Mouse (Mus musculus): ENCODE data around the gene Vmn2r87. TPM values are rescaled to one million over a fixed set of nuclear protein-coding genes. Genes with fewer than 3 reads are reported as not detected.
"Not testable (repeated sequence)": the region's sequence is repeated elsewhere in the genome, so short reads cannot be mapped to it uniquely, and the experiment has no call there.

Gene Vmn2r87
- total RNA-seq (2014; rRNA removed) (not detected in 2 replicates), polyA plus RNA-seq (2012; rRNA removed) (not detected in 2 replicates)

DNA sequence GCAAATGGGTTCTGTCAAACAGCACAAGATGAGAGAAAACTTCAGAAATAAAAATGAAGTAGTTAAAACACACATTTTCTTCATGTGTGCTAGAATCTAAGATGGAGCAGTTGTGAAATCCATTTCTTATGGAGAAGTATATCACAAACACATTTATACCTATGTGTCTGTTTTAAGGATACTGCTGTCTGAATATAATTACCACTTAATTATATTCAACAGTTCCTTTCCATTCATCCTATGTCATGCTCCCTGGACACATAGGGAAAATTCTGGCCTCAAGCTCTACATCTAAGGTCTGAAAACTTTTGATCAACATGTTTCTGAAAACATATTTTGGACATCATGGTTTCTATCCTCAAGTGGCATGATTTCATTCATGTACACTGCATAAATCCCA is at the start of gene Vmn2r87:
Gene Vmn2r87, minus strand, starts transcription at position 101 of the 400 bp plus-strand sequence.
- Histone ChIP-seq H3K36me3 (ENCODE audit: control insufficient read depth, insufficient read depth, low read length) (no peaks in the 10 kb centered on the region), H3K4me1 (ENCODE audit: control insufficient read depth, insufficient read depth, low read length) (no peaks in the 10 kb centered on the region), H3K9ac (ENCODE audit: low read depth, low read length) (no peak within 1 kb of the TSS), H3K79me2 (ENCODE audit: control insufficient read depth, insufficient read depth, low read length) (no peaks in the 10 kb centered on the region), H3K4me3 (ENCODE audit: insufficient read depth, low read depth, low read length) (no peak within 1 kb of the TSS), H3K27me3 (ENCODE audit: control insufficient read depth, insufficient read depth, low read length) (no peaks in the 10 kb centered on the region), H3K27ac (replicated peaks; ENCODE audit: insufficient read depth, low read depth, low read length) (no peak within 1 kb of the TSS)
- TF ChIP-seq POLR2A (IDR thresholded peaks at IDR 0.05; ENCODE audit: extremely low read depth, insufficient read depth, low read length) (no peak), CTCF (IDR thresholded peaks at IDR 0.05; ENCODE audit: low read depth, low read length) (no peak)
- no peak for DNase-seq (ENCODE audit: extremely low read depth, low read depth, low spot score)

DNA sequence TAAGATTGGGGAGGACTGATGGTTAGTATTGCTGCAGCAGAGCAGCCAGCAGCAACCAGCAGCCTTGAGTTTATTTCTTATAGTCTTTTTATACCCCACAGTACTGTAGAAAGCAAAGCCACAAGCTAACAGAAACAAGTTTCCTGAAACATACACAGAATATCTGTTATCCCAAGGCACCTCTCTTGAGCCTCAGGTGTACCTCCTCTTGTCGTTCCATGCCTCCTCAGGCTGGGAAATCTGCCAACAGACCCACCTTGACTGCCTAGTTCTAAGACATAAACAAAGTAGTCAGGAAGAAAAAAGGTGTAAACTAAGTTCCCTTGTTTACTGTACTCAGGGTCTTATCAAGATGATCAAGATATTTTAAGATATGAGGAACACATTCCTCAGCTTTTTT is 47.1 kb upstream of the Vmn2r87 start:
- not testable (repeated sequence) for H3K79me2 ChIP-seq (ENCODE audit: control insufficient read depth, insufficient read depth, low read length); H3K9ac ChIP-seq (ENCODE audit: low read depth, low read length); H3K27ac ChIP-seq (replicated peaks; ENCODE audit: insufficient read depth, low read depth, low read length); H3K4me3 ChIP-seq (ENCODE audit: insufficient read depth, low read depth, low read length); H3K27me3 ChIP-seq (ENCODE audit: control insufficient read depth, insufficient read depth, low read length); DNase-seq (ENCODE audit: extremely low read depth, low read depth, low spot score); H3K4me1 ChIP-seq (ENCODE audit: control insufficient read depth, insufficient read depth, low read length); H3K36me3 ChIP-seq (ENCODE audit: control insufficient read depth, insufficient read depth, low read length)
- 78% methylated on average over 1 of the region's 1 CpGs for WGBS

DNA sequence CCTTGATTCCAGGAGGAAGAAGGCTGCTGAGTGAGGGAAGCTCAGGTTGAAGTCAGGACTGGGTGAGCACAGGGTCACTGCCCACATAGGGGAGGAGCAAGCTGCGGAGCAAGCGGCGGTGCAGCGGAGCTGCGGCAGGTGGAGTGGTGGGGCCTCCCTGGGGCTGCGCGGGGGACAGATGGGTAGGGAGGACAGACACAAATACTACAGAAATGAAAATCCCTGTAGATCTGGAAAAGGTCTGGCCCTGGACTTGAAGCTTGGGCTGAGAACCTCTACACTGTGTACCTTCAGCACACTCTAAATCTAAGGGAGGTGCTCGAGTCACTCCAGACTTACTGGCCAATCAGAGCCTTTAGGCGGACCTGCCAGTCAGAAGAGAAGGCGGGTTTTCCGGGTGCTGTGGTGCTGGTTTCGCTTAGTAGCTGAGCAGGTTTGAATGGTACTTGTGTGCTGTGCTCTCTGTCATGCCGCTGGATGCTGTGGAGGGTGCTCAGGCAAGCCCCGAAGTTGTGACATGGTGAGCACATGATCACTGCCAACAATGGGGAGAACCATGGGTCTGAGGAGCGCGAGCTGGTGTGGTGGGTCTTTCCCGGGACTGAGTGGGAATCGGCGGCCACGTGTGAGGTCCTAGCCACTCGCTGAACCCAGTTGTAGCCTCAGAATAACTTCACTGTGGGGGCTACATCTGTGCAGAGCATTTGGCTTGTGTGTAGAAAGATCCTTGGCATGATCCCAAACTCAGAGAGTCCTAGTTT is 44.9 kb upstream of the Vmn2r87 start:
- Histone ChIP-seq H3K4me3 (ENCODE audit: insufficient read depth, low read depth, low read length) (peak overlapping the region; percentile 71), H3K27ac (replicated peaks; ENCODE audit: insufficient read depth, low read depth, low read length) (peak overlapping the region; percentile 57), H3K9ac (ENCODE audit: low read depth, low read length) (peak overlapping the region; percentile 68)
- 1% methylated on average over 21 of the region's 21 CpGs for WGBS
- H3K36me3 ChIP-seq (ENCODE audit: control insufficient read depth, insufficient read depth, low read length); H3K79me2 ChIP-seq (ENCODE audit: control insufficient read depth, insufficient read depth, low read length); H3K27me3 ChIP-seq (ENCODE audit: control insufficient read depth, insufficient read depth, low read length); H3K4me1 ChIP-seq (ENCODE audit: control insufficient read depth, insufficient read depth, low read length): not testable (repeated sequence)
- TF ChIP-seq POLR2A (IDR thresholded peaks at IDR 0.05; ENCODE audit: extremely low read depth, insufficient read depth, low read length) = 0 out of 2 replicates have a peak, but pooled peaks have one; percentile 12
- peak; percentile 81 for DNase-seq (ENCODE audit: extremely low read depth, low read depth, low spot score)

DNA sequence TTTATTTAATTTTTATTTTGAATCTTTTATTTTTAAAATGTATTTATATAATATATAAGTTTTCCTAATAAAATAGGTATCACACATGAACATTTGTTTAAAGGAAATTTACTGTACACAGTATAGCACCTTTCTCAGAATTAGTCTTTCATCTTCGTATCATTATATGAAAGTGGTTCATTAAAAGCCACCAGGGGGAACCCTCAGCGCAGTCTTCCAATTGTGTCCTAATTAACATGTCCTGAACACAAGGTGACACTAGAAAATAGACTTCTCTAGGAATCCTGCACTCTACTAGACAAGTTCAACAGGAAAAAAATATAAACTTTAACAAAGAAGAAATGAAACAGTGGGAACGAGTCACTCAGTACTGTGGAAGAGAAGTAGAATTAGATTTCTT is 38.9 kb upstream of the Vmn2r87 start:
- WGBS = 62% methylated on average over 3 of the region's 3 CpGs
- no peaks in the 10 kb centered on the region for H3K4me1 ChIP-seq (ENCODE audit: control insufficient read depth, insufficient read depth, low read length)
- peak; percentile 46 for DNase-seq (ENCODE audit: extremely low read depth, low read depth, low spot score)
- no peaks in the 10 kb centered on the region for H3K79me2 ChIP-seq (ENCODE audit: control insufficient read depth, insufficient read depth, low read length)
- H3K36me3 ChIP-seq (ENCODE audit: control insufficient read depth, insufficient read depth, low read length) = no peaks in the 10 kb centered on the region
- no peaks in the 10 kb centered on the region for H3K27me3 ChIP-seq (ENCODE audit: control insufficient read depth, insufficient read depth, low read length)
- TF ChIP-seq CTCF (IDR thresholded peaks at IDR 0.05; ENCODE audit: low read depth, low read length) (0 out of 2 replicates have a peak, but pooled peaks have one; percentile 3), POLR2A (IDR thresholded peaks at IDR 0.05; ENCODE audit: extremely low read depth, insufficient read depth, low read length) (no peak)
- no peak overlapping the region for H3K4me3 ChIP-seq (ENCODE audit: insufficient read depth, low read depth, low read length)
- H3K9ac ChIP-seq (ENCODE audit: low read depth, low read length) = no peak overlapping the region
- no peak overlapping the region for H3K27ac ChIP-seq (replicated peaks; ENCODE audit: insufficient read depth, low read depth, low read length)

DNA sequence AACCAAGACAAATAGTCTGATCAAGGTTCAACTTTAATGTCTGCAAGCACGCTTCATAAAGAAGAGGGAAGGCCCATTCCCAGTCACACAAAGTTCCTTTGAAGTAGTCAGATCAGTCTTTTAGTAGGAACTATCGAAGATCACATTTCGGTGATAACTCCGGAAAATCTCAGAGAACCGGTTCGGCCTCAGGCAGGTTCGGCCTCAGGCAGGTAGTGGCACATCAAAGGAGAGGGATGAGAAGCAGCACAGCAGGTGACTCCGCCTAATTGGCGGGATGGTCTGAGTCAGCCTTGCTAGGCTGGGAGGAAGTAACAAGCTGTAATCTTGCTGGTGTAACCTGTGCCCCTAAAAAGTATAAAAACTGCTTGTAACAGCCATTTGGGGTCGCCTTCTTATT is 30.7 kb upstream of the Vmn2r87 start:
- WGBS = 62% methylated on average over 10 of the region's 10 CpGs
- H3K36me3 ChIP-seq (ENCODE audit: control insufficient read depth, insufficient read depth, low read length) = no peaks in the 10 kb centered on the region
- TF ChIP-seq POLR2A (IDR thresholded peaks at IDR 0.05; ENCODE audit: extremely low read depth, insufficient read depth, low read length) = no peak
- no peak for TF ChIP-seq CTCF (IDR thresholded peaks at IDR 0.05; ENCODE audit: low read depth, low read length)
- no peak overlapping the region for H3K4me3 ChIP-seq (ENCODE audit: insufficient read depth, low read depth, low read length)
- no peak overlapping the region for H3K27ac ChIP-seq (replicated peaks; ENCODE audit: insufficient read depth, low read depth, low read length)
- H3K4me1 ChIP-seq (ENCODE audit: control insufficient read depth, insufficient read depth, low read length) = no peaks in the 10 kb centered on the region
- no peak overlapping the region for H3K9ac ChIP-seq (ENCODE audit: low read depth, low read length)
- H3K27me3 ChIP-seq (ENCODE audit: control insufficient read depth, insufficient read depth, low read length) = no peaks in the 10 kb centered on the region
- no peaks in the 10 kb centered on the region for H3K79me2 ChIP-seq (ENCODE audit: control insufficient read depth, insufficient read depth, low read length)
- no peak for DNase-seq (ENCODE audit: extremely low read depth, low read depth, low spot score)

DNA sequence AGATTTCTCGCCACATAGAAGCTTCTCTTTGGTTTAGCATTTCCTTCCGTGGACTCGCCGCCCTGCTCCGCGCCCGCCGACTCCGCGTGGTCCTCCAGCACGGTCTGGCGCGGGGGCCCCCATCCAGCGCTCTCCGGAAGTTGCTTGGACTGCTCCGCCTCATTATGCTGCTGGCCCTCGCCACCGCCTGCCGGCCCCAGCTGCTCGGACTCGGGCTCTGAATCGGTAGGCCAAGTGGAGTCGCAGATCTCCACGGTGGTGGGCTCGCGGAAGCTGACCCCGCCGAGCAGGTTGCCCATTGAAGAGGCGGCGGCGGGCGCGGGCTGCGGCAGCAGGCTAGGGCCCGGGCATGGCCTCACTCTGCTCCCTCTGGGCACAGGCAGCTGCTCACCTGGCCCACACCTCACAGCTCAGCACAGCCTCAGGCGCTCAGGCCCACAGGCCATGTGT is 26.9 kb downstream of the Vmn2r87 start:
- Histone ChIP-seq H3K9ac (ENCODE audit: low read depth, low read length) (peak overlapping the region; percentile 29; the same call in 1 of the 2 replicates), H3K79me2 (ENCODE audit: control insufficient read depth, insufficient read depth, low read length) (no peaks in the 10 kb centered on the region), H3K4me3 (ENCODE audit: insufficient read depth, low read depth, low read length) (peak overlapping the region; percentile 35; the same call in 1 of the 2 replicates), H3K27ac (replicated peaks; ENCODE audit: insufficient read depth, low read depth, low read length) (no peak overlapping the region), H3K27me3 (ENCODE audit: control insufficient read depth, insufficient read depth, low read length) (no peaks in the 10 kb centered on the region), H3K4me1 (ENCODE audit: control insufficient read depth, insufficient read depth, low read length) (no peaks in the 10 kb centered on the region), H3K36me3 (ENCODE audit: control insufficient read depth, insufficient read depth, low read length) (no peaks in the 10 kb centered on the region)
- no peak for DNase-seq (ENCODE audit: extremely low read depth, low read depth, low spot score)
- TF ChIP-seq POLR2A (IDR thresholded peaks at IDR 0.05; ENCODE audit: extremely low read depth, insufficient read depth, low read length) (no peak), CTCF (IDR thresholded peaks at IDR 0.05; ENCODE audit: low read depth, low read length) (no peak)
- 4% methylated on average over 36 of the region's 36 CpGs for WGBS

DNA sequence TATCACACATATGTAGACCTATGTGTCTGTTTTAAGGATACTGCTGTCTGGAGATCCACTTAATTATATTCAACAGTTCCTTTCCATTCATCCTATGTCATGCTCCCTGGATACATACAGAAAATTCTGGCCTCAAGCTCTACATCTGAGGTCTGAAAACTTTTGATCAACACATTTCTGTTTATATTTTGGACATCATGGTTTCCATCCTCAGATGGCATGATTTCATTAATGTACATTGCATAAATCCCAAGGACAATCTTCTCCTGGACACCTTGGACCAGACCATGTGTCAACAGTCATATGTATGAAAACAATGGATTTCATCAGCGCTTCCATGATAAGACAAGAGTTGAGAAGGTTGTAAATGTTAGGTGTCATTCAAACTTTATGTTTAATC is 41.2 kb downstream of the Vmn2r87 start, which contains the start of gene Vmn2r86:
Gene Vmn2r86, minus strand, starts transcription at position 101 of the 400 bp plus-strand sequence.
- H3K9ac ChIP-seq (ENCODE audit: low read depth, low read length); H3K27ac ChIP-seq (replicated peaks; ENCODE audit: insufficient read depth, low read depth, low read length); H3K4me3 ChIP-seq (ENCODE audit: insufficient read depth, low read depth, low read length); H3K4me1 ChIP-seq (ENCODE audit: control insufficient read depth, insufficient read depth, low read length); H3K27me3 ChIP-seq (ENCODE audit: control insufficient read depth, insufficient read depth, low read length); H3K36me3 ChIP-seq (ENCODE audit: control insufficient read depth, insufficient read depth, low read length); DNase-seq (ENCODE audit: extremely low read depth, low read depth, low spot score); H3K79me2 ChIP-seq (ENCODE audit: control insufficient read depth, insufficient read depth, low read length): not testable (repeated sequence)
- WGBS = 93% methylated on average over 1 of the region's 1 CpGs
